Mouse (Mus musculus): ENCODE measurements around the gene Ipo11. TPM values are rescaled to one million over a fixed set of nuclear protein-coding genes. Genes with fewer than 3 reads are reported as not detected.
A peak's percentile ranks its signal among the peaks of the same experiment; 100 is the strongest.
"Not testable (repeated sequence)": the region's sequence is repeated elsewhere in the genome, so short reads cannot be mapped to it uniquely, and the experiment has no call there.

Ipo11 gene
- total RNA-seq, 2 experiments from 2014 or later, result 62.1 to 62.3 TPM

GRCm38 (mm10) chr13:106935871-106936255 lies 895 bp downstream of the Ipo11 start:
- Histone ChIP-seq H3K27ac (peak overlapping the region; percentile 89), H3K4me3 (peak overlapping the region; percentile 92)
- DNase-seq (ENCODE audit: low spot score in 2 of 2), result no peak
- no peak for TF ChIP-seq CTCF (conservative IDR thresholded peaks at IDR 0.05)

GRCm38 (mm10) chr13:106929201-106929600 lies 7.6 kb downstream of the Ipo11 start:
- H3K27ac ChIP-seq, result no peak overlapping the region
- H3K4me3 ChIP-seq, result no peak overlapping the region
- no peak for TF ChIP-seq CTCF (conservative IDR thresholded peaks at IDR 0.05)
- DNase-seq (ENCODE audit: low spot score in 2 of 2), result no peak

GRCm38 (mm10) chr13:106928296-106928695 lies 8.5 kb downstream of the Ipo11 start:
- no peak overlapping the region for H3K4me3 ChIP-seq
- no peak for TF ChIP-seq CTCF (conservative IDR thresholded peaks at IDR 0.05)
- no peak overlapping the region for H3K27ac ChIP-seq
- DNase-seq (ENCODE audit: low spot score in 2 of 2), result no peak

GRCm38 (mm10) chr13:106925921-106926320 lies 10.8 kb downstream of the Ipo11 start:
- H3K4me3 ChIP-seq; DNase-seq (ENCODE audit: low spot score in 2 of 2); H3K27ac ChIP-seq: not testable (repeated sequence)

- H3K4me3 ChIP-seq, result no peak overlapping the region
- peak overlapping the region; percentile 3; the same call in 1 of the 2 replicates for H3K27ac ChIP-seq
- DNase-seq (ENCODE audit: low spot score in 2 of 2), result peak; percentile 42 to 51
- TF ChIP-seq CTCF (conservative IDR thresholded peaks at IDR 0.05), result peak; percentile 86
These were observed 18.3 kb downstream of the Ipo11 start for GRCm38 (mm10) chr13:106918322-106919050.

- Histone ChIP-seq H3K4me3 (no peak overlapping the region), H3K27ac (no peak overlapping the region)
- no peak for DNase-seq (ENCODE audit: low spot score in 2 of 2)
- TF ChIP-seq CTCF (conservative IDR thresholded peaks at IDR 0.05), result no peak
These were observed 23.5 kb downstream of the Ipo11 start for GRCm38 (mm10) chr13:106913125-106913736.

- DNase-seq (ENCODE audit: low spot score in 2 of 2), result no peak
- Histone ChIP-seq H3K4me3 (no peak overlapping the region), H3K27ac (no peak overlapping the region)
- TF ChIP-seq CTCF (conservative IDR thresholded peaks at IDR 0.05), result no peak
These were observed 26.7 kb downstream of the Ipo11 start for GRCm38 (mm10) chr13:106910096-106910495.

DNA sequence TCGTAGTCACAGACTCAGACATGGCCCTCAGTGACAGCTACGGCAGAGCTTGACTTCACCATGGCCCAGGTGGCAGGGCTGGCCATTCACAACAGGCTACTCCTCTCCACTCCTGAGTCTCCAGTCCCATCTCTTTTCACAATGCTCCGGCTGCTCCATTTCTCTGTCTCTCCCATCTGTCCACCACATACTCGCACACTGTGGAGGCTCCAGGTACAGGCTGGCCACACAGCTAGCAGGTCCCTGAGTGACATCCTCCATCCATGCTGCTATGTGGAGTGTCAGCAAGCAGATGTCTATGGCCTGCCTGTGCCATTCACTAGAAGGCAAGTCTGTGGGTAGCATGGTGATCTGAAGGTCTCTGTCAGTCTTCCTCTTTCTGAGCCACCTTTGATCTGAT lies 29.5 kb downstream of the Ipo11 start:
- Histone ChIP-seq H3K27ac (no peak overlapping the region), H3K4me3 (no peak overlapping the region)
- no peak for TF ChIP-seq CTCF (conservative IDR thresholded peaks at IDR 0.05)
- DNase-seq (ENCODE audit: low spot score in 2 of 2), result no peak

DNA sequence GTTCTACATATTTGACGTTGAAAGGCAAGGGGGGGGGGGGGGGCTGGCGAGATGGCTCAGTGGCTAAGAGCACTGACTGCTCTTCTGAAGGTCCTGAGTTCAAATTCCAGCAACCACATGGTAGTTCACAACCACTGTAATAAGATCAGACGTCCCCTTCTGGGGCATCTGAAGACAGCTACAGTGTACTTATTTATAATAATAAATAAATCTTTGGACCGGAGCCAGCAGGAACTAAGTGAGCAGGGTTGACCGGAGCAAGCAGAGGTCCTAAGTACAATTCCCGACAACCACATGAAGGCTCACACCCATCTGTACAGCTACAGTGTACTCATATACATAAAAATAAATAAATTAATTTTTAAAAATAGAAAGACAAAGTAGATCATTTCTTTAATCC lies 31.6 kb downstream of the Ipo11 start:
- H3K27ac ChIP-seq; DNase-seq (ENCODE audit: low spot score in 2 of 2); H3K4me3 ChIP-seq: not testable (repeated sequence)

DNA sequence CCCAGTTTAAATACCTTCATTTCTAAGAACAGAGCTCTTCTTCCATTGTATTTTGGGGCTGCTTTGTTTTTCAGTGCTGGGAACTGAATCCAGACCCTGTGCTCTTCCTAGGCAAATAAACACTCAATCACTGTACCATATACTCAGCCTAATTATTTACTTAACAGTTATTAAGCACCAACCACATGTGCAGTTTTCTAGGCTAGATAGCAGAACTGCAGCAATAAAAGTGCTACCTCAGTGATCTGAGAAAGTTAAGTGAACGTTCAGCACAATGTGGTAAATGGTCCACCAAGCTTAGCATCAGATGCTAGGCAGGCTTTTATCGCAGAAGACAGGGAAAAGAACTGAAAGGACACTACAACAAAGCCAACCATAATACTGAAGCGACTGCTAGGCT lies 32.1 kb downstream of the Ipo11 start:
- H3K27ac ChIP-seq, result no peak overlapping the region
- DNase-seq (ENCODE audit: low spot score in 2 of 2), result no peak
- H3K4me3 ChIP-seq, result no peak overlapping the region
- no peak for TF ChIP-seq CTCF (conservative IDR thresholded peaks at IDR 0.05)

DNA sequence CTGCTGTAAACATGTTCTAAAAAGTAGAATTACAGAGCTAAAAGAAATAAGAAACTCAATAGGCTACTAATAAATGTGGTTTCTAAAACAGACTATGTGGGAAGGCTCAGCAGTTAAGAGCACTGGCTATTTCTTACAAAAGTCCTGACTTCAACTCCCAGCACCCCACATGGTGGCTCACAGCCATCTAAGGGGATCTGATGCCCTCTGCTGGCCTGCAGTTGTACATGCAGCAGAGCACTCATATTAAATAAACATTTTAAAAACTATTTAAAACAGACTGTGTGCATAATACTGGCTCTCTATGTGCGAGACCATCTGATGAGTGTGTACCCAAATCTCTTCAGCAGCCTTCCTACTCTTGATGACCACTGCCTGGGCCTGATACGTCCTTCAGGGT lies 42.5 kb downstream of the Ipo11 start:
- Histone ChIP-seq H3K27ac (no peak overlapping the region), H3K4me3 (no peak overlapping the region)
- TF ChIP-seq CTCF (conservative IDR thresholded peaks at IDR 0.05), result peak; percentile 77
- DNase-seq (ENCODE audit: low spot score in 2 of 2), result no peak

- no peak for TF ChIP-seq CTCF (conservative IDR thresholded peaks at IDR 0.05)
- Histone ChIP-seq H3K27ac (no peak overlapping the region), H3K4me3 (no peak overlapping the region)
- no peak for DNase-seq (ENCODE audit: low spot score in 2 of 2)
These were observed 43.1 kb downstream of the Ipo11 start for GRCm38 (mm10) chr13:106893701-106894100.

GRCm38 (mm10) chr13:106893196-106893595 lies 43.6 kb downstream of the Ipo11 start:
- no peak for TF ChIP-seq CTCF (conservative IDR thresholded peaks at IDR 0.05)

GRCm38 (mm10) chr13:106887364-106887763 lies 49.4 kb downstream of the Ipo11 start:
- no peak overlapping the region for H3K27ac ChIP-seq
- no peak for TF ChIP-seq CTCF (conservative IDR thresholded peaks at IDR 0.05)

More at GRCm38 (mm10) chr13:106893196-106893595, 43.6 kb downstream of the Ipo11 start:
- no peak overlapping the region for H3K27ac ChIP-seq
- DNase-seq (ENCODE audit: low spot score in 2 of 2), result no peak
- no peak overlapping the region for H3K4me3 ChIP-seq

More at GRCm38 (mm10) chr13:106887364-106887763, 49.4 kb downstream of the Ipo11 start:
- DNase-seq (ENCODE audit: low spot score in 2 of 2), result no peak
- no peak overlapping the region for H3K4me3 ChIP-seq
